Mouse (Mus musculus) thymus, postnatal 0 days (tissue): ENCODE results near the gene Lrig1. TPM values are rescaled to one million over a fixed set of nuclear protein-coding genes. Genes with fewer than 3 reads are reported as not detected.

Source experiments
- DNase-seq: peaks from one replicate; pipeline ENCODE4 v3.0.0-alpha.2; 2015; ENCODE audit warnings: low spot score
- polyA plus RNA-seq: library from polyadenylated mRNA; unstranded; fragments of >200 nt; fragmentation: Nextera tagmentation; extraction: Ambion mirVana; gene quantifications from 2 replicates; pipeline ENCODE4 v1.2.1, GENCODE M21; 2015

Lrig1 gene
- polyA plus RNA-seq, 1 experiment from 2014 or later = 6.8 TPM

DNA sequence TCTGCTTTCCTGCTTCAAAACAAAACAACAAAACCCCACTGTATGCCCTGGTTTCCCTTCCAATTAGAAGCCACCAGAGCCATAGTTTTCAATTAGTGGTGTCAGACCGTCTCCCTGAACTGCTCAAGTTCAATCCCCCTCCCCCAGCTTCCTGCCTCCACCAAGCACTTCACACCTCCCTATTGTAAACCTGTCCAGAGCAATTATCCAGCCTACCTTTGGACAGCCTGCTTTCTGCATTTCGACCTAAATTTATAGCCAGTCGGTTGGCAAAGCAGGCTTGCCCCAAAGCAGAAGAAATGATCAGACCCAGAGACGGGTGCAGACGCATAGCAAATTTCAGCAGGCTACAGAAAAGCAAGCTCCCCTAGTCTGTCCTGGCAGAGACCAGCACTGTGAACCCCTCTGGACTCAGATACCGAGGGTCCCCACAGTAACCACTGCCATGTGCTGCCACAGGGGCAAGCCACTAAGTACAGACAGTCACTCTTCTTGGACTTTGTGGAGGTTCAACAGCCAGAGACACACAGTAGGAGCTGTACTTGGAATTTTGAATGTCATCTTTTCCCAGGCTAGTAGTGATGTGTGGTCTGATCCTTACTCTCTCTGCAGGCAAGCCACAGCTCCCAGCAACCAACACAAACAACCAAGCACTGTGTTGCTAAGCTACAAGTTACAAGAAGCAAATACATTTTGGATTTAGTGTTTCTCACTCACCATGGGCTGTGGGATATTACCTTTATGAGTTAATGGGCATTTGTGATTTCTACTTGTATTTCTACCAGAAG, 21.4 kb downstream of the Lrig1 start:
- DNase-seq = no peak

DNA sequence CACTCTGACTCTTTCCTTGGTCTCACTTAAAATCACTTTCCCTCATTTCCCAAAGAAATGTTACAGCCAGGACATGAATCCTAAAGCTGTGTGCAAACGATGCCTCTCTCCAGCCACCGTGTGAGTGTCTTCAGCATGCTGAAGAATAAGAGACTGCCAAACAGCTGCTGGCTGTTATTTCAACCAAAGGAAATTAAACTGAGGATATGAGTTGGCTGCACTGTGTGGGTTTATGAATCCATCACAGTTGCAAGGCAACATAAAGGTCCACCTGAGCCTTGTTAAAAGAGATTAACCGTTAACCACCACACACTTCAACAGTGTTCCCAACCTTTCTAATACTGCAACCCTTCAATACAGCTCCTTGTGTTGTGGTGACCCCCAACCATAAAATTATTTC, 22.5 kb downstream of the Lrig1 start:
- no peak for DNase-seq

DNA sequence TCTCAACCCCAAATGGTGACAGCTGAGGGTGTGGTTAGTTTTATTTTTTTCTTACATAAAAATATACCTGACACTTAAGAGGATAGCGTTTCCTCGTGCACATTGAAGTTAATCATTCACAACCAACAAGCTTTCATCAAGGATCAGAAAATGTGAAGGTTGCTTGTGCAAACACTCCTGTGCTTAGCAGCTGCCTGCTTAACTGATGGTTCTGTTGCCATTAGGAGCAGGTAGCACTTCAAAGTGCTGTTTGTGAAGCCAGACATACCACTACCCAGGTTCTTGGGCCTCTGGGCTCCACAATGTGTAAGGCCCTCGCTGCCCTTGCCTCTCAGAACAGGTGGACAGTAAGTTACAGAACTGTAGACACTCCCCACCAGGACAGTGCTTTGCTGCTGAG, 23.1 kb downstream of the Lrig1 start:
- no peak for DNase-seq

DNA sequence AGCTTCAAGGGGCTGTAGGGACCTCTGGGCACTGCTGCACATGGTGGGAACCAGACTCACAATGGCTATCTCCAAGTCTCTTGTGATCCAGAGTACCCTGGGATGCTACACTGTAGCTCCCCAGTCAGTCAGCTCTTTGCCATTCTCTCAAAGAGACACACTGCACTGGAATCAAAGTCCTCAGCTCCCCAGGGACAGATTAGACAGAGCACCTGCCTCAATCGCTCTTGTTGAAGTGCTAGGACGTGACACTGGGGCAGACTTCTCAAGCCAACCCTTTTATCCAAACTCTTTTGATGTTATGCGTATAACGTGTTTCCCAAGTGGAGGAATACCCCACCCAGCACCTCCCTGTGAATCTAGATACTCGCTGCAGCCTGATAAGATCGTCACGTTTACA, 23.7 kb downstream of the Lrig1 start:
- DNase-seq = no peak

DNA sequence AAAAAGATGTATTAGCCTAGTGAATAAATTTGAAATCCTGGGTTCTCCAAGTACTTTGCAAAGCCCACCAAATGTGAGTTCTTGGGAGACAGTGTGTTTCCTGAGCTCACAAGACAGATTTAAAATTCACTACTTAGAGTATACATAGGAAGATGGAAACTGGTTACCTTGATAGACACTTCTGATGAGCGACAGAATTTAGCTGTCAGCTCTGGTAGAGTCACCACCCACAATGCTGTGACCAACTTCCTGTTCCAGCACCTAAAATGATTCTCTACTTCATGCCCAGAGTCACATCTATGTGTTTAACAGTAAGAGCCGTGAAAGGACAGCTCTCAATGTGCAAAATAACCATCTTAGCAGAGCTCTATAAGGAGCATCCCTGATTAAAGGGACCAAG, 27.5 kb downstream of the Lrig1 start:
- no peak for DNase-seq

DNA sequence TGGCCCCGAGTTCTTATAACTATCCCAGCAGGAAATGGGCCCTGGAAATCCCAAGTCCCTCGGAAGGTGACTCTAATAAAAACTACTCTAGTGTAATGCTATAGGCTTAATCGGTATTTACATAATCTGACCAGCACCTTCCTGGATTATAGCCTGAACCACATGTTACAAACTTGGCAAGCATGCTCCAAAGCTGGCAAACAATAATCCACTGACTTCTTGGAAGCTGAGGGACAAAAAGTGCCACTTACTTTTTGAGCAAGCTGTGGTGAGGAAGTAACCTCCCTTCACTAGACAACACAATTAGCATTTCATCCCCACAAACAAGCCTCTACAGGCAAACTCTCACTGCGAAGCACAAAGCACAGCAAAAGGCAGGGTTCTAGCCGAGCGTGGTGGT, 30.6 kb downstream of the Lrig1 start:
- DNase-seq = no peak

DNA sequence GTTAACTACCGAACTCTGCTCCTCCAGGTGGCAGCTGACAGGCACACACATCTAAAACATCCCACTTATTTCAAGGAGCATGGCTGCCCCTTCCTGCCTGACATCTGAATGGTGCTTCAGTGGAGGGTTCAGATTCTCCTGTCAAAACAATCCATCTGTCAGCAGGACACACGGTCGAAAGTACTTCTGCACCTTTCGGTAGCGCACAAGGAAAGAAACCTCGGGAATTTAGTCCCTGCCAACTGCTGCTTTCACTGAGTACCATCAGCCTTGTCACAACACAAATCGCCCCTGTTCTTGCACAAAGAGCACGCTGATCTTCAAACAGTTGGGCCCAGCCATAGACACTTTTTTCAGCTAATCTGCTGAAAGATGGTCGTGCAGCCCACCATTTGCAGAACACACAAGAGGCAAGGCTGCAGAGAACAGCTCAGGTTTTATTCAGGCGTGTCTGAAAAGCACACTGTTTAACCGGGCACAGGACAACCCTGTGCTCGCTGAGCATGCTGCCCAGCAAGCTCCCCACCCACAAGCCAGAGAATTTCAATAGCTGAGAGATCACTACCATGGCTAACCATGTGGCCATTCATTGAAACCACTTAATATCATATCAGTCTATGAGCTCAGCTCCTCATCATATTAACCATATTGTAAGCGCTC, 31.6 kb downstream of the Lrig1 start:
- DNase-seq = no peak

DNA sequence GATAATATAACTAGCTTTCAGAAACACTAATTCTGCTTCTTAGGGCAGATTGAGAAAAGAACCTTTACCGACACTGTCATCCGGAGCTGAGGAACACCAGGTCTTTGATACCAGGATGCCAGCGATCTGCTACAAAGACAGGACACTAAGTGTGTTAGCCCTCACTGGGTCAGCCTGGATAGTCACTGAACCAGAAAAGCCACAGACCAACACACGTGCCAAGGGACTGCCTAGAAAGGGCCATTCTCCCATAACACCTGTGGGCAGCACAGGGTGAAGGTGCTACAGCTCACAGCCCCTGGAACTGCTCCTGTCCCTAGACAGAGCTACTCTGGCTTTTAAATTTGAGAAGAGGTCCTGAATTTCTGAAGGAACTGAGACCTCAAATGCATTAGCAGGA, 32.8 kb downstream of the Lrig1 start:
- no peak for DNase-seq

DNA sequence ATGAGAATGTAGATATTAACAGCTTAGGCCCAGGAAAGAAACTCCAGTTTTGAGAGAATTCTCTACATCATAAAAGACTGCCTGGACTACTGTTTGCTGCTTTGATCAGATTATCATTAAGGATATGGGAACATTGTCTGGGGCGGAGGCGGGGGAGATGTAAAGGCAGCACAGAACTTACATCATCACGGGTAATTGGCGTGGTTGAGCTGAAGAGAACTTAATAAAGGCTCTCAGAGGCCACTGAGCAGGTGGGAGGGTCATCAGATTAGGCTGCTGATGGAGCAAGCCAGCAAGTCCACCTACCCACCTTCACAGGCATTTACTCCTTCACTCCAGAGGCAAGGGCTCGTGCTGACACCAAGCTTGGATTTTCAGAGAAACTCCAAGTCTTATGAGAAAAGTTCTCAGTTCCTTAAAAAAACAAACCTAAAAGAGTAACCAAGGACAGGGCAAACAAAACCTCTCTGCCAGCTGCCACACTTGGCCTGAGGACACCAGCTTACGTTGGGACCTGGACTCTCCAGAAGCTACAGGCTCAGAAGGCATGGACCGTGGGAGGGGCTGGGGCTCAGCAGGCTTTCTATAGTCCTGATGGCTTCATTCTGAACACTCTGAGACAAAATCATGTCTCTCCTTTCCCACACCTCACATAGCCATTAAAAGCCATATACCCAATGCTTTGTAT, 33.4 kb downstream of the Lrig1 start:
- no peak for DNase-seq

DNA sequence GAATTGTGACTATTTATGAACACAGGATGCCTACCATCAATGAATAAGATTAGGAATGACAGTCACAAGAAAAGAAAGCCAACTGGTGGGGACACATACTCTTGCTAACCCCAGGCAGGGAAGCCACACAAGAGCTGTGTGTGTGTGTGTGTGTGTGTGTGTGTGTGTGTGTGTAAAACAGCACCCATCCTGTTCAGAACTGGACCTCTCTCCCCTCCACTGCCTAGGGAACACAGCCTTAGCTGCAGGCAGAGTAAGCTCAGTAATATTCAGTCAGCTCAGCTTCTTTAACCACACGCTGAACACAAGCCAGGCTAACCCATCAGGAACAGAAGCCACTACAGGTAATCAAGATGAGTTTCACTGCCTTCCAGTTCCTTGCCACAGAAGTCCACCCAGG, 34.3 kb downstream of the Lrig1 start:
- DNase-seq = no peak

DNA sequence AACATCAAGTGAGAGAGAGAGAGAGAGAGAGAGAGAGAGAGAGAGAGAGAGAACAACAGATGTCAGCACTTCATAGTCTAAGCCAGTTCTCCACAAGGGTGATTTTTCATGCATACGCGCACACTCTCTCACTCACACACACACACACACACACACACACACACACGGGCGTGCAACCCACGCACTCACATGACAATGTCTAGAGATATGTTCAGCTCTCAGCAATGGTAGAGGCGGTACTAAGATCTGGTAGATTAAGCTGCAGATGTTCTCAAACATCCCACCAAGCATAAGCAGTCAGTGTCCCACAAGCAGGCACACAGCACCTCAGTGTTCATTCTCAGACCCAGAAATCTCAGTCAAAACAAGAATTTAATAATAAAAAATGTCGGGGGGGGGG, 34.7 kb downstream of the Lrig1 start:
- DNase-seq = peak; percentile 60

DNA sequence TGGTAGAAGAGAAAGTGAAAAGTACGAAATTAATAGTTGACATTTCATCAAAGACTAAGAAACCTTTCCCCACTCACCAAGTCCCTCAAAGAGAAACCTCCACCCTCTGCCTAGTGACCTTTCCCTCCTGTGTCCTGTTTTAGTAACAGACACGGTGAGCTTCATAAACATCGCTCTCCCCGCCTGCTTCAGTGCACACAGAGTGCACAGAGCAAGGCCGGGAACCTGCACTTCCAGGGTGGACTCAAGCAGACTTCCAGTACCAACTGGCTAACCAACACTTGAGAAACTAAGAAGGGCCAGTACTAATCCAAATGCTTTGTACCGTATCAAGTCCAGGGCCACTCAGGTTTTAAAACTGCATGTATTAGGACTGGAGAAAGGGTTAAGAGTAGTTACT, 36.0 kb downstream of the Lrig1 start:
- DNase-seq = no peak

DNA sequence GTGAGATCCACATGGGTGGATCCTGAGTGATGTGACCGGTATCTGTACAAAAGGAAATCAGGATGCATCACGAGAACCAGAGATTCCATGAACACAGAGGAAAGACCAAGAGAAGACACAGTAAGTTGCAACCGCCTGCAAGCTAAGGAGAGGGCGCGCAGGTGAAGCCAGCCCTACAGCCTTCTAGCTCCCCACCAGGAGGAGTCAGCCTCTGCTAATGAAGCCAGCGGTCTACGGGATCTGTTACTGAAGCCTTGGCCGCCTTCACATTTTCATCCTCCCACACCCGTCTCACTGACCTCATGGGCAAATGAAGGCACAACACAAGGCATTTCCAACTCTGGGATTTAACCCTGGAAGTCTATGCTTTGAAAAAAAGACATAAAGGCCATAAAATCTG, 38.0 kb downstream of the Lrig1 start:
- no peak for DNase-seq

DNA sequence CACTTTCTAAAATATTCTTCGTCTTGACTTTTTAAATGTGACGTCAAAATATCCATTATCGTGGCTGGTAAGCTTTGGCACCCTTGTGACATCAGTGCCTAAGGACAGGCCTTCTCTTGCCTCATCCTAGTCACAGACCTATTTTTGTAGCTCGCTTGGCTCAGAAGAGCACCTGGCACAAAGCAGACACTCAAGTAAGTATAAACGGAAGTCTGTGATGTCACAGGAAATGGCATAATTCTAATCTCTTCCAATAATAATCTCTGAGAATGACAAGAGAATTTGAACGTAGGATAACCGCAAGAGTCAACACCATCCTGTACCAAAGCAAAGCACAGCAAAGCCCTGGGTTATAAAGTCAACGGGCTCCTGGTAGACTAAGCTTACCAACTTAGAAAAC, 38.6 kb downstream of the Lrig1 start:
- no peak for DNase-seq

DNA sequence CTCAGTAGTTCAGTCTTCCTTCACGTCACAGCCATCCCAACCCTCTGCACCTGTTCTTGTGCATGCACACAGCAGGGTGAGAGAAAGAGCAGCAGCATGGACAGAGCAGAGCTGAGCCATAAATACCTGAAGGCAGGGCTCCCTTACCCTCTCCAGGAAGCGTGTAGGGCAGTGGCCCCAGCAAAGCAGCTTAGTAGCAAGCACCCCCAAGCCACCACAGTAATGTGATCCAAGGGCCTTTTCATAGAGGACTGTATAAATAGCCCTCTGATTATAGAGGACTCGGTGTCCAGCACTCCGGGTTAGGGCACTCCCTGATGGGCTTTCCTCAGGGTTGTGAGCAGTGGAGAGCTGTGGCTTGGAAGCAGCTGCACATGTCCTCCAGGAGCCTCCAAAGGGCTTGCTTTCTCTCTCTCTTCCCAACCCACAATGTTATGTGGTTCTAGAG, 40.0 kb downstream of the Lrig1 start:
- DNase-seq = no peak

DNA sequence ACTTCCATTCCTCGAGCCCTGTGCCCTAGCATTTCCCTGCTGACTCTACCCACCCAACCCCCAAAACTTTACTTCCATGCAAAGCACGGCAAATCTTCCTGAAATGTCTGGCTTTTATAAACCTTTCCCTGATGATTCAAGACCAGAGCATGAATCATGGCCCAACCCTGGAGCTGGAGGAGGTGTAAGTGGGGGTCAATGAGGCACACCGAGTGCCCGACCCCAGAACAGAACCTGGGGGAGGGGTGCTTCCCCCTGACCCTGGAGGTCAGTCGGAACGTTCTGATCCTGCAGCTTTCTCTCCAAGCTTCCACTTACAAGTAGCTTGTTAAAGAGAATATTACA, 41.9 kb downstream of the Lrig1 start:
- DNase-seq = no peak

DNA sequence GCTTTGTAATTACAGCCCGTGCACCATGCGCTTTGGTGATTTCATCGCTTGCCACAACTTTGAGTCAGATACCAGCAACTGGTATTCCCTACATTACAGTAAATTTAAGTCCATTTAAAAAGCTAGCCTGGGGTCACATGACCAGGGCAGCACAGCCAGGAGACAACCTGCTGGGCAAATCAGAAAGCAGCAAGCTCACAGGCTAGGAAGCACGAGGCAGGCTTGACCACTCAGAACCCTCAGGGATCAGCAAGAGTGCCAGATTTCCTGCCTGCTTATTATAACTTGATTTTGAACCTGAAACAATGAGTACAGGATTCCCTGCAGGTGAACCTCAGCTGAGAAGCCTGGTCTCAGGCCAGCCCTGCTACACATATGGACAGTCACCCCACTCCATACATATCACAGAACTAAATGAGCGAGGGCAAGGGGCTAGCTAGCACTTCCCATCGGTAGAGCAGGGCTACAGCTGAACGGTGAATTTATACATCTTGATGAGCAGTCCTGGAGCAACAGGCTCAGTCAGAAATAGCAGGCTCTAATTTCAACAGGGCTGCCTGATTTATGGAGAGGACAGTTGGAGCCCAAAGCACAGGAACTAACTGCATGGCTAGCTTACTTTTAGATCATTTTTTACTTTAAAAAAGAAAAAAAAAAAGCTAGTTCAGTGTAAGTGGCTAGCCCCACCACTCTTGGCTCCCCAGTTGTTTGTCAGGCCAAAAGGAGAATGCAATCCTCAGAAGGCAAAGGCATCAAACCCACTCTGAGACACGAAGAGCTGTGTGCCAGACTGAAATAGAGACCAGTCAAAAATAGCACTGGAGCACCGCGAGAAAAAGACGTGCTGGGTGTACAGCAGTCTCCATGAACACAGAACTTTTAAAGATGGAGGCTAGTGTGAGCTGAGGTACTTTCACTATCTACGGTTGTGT, 42.5 kb downstream of the Lrig1 start:
- no peak for DNase-seq

DNA sequence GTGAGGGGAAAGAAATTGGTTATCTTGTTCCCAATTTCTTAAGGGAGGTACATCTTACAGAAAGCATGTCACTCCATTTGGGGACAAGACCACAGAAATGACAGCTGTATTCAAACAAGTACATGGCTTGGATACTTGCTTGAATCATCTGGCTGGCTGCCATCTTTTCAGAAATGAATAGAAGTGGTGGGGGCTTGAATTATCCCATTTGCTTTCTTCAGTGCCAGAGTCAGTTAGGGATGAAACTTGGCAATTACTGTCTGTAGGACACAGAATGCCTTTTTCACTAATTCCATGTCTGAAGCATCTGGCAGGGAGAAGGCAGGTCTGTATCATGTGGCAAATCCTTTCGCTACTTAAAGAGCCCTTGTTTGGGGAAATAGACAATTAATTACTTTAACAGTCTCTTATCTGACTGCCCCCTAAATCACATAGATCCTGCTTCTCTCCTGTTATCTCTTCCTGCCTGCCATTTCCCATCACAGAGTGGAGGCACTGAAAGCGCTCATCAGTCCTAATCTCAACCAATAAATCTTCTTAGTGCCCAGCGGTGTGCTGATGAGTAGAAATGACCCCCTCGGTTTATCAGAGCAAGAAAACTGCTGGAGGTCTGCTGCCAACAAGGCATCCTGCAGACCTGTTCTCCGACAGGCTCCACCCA, 44.0 kb downstream of the Lrig1 start:
- DNase-seq = no peak

DNA sequence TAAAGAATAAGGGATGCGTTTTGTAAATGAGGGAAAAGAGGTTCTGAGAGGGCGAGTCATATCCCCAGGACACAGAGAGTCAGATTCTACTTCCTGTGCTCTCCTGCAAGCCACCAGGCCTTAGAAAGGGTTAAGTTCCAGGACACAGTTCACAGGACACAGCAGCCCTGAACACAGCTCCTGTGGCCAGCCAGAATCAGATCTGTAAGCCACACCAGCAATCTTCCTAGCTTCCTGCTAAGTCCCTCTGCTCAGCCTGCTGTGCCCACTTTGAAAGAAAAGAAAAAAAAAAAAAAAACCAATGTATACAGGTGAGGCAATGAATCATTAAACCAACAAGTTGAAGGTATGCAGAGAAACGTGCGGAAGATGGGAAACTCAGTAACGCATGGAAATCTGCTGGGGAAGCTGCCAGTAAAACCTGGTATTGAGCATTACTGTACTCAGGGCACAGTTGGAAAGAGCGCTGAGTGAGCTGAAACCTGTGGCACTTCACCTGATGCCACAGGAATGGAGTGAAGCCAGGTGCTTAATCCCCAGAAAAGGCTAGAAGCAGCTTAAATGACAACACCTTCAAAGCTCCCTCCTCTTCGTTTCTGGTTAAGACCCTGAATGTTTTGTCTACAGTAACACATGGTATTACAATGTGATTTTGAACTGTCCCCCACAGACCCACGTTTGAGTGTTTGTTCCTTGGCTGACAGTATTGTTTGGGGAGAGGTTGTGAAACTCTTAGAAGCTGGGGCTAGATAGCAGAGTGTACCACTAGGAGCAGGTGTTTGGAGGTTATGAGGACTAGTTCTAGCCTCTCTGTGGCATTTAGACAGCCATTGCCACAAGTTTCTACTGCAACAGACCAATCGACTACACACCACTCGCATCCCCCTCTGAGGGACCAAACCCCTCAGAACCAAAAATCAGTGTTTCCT, 46.3 kb downstream of the Lrig1 start:
- no peak for DNase-seq

DNA sequence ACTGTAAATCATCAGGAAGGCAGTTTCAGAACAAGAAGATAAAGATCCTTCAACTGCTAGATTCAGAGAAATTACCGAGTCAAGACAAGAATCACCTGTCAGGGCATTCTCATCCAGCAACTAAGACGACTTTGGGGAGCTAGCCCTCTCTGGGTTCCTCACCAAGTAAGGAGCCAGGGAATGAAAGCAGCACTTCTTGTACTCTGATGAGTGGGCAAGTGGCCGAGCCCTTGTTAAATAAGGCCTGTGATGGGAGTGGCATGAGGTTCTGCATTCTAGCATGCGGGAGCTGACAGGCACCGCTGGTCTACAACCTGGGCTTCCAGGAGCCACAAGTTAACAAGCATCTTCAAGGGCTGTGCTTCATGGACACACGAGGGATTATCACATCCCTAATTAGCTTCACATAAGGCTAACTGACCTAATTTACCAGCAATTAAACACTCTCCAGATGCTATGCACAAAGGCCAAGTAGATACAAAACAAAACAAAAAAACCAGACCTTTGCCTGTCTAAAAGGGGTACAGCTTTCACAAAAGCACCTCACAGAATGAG, 47.2 kb downstream of the Lrig1 start:
- no peak for DNase-seq
